Mouse (Mus musculus): Measurements from ENCODE around the gene Mat1a.

Gene Mat1a

DNA sequence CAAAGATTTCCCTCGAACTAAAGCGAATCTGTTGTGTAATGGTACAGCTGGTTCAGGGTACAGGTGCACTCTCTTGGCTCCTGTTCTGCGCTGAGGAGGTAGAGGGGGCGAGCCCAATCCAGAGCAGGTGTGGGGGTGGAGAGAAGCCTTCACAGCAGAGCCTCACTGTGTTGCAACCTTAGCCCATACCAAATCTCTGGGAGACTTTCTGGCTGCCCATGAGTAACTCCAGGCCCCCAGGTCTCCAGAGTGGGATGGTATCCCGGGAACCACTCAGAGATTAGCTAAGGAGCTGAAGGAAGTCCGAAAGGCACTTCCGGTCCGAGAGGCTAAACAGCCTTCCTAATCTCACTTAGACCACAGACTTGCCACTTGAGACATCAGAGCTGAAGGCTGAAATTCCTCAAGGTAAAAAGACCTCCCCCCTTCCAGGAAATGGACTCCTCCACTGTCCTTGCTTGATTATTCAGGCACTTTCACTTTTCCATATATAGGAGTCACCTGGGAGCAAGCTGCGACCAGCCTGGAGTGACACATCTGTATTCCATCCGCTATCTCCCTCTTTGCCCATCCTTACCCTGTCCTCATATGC lies at the start of gene Mat1a:
Gene Mat1a, plus strand, starts transcription at position 183 of the 592 bp plus-strand sequence.
- no peak for DNase-seq

DNA sequence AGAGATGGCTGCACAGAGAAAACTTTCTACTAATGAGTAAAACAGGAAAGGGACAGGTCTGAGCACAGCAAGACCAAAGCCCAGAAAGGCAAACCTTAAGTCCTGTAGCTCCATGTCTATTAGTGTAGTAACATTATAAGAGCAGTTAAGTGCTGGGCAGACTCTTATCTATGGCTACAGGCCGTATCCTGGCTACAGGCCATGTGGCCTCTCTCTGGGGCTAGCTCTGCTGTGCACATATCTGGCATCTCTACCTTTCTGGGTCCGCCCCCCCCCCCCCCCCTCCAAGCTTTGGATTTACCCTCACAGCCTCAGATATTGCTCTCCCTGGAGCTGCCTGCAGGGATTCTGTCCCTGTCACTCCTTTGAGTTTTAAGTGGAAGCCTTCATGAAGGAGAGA lies 39.7 kb upstream of the Mat1a start:
- DNase-seq: no peak

GRCm38 (mm10) chr14:41066416-41066815 lies 38.4 kb upstream of the Mat1a start:
- DNase-seq: no peak

- DNase-seq: no peak
Measured at GRCm38 (mm10) chr14:41069108-41069507, 35.7 kb upstream of the Mat1a start, which contains the start of gene Dydc2. Dydc2 (minus strand) TSS chr14:41069208.

DNA sequence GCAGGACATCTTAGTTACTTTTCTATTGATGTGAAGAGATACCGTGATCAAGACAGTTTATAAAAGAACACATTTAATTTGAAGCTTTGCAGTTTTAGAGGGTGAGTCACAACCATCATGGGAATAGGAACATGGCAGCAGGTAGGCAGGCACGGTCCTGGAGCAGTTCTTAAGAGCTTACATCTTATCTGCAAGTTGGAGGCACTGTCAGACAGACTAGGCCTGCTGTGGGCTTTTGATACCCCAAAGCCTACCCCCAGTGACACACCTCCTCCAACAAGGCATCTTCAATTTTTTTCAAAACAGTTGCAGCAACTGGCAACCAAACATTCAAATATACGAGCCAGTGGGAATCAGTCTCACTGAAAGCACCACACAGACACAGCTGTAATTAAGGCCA lies 34.5 kb upstream of the Mat1a start:
- no peak for DNase-seq

DNA sequence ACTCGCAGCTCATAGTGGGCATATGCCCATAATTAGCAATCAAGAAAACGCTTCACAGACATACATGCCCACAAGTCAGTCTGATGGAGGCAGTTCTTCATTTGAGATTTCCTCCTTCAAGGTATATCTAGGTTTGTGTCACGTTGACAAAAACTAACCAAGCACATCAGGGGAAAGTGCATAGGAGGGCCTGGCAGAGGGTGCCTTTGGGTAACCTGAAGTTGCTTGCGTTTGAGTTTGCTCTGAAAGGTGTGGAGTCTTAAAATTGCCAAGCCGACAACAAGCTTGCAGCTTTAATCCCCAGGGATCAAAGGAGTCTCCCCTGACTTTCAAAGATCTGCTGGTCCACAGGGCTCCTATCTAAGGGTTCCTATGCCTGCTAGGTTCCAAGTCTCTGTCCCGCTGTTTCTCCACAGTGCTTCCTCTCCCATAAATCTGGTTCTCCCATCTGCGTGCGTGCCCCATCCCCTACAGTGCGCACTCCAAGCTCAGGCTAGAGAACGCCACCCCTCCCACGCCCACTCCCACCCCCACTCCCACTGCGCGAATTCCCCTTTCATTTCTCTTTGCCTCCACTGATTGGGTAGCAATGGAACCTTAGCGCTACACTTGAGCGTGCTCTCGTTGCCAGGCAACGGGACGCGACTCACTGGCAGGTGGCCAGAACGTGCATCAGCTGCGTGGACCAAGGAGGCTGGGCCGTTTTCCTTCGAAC lies 32.4 kb upstream of the Mat1a start, which contains the start of gene Dydc1:
Gene Dydc1, plus strand, starts transcription at position 683 of the 715 bp plus-strand sequence.
- DNase-seq: peak; percentile 90

DNA sequence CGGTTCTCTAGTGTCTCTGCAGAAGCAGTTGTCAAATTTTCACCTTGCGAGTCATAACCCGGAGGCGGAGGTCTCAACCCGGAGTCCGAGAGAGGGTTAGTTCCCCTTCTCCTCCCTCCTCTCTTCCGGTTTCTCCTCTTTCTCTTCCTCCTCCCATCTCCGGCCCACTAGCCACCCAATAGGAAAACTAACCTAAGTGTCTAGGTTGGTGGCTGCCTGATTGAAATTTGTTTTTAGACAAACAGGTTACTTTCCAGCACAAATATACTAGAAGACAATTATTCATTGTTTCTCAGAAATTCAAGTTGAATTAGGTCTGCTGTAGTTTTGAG lies 31.9 kb upstream of the Mat1a start:
- no peak for DNase-seq

DNA sequence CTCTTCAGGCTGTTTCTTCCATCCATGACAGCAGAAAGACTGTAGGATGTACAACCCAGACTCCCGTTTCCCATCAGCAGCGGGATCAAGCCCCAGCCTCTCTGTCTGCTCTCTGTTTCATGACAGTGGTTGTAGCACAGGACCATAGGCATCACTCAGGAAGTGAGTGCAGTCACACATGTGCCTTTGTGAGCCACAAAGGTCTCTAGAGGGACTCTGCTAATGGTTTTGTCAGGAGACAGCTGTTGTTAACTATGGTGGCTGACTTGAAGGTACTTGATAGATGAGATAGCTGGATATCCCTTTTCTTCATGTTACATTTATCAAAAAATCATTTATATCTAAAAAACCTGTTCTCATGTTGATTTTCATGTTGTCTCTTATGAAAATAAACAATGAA lies 22.4 kb upstream of the Mat1a start:
- DNase-seq: no peak

DNA sequence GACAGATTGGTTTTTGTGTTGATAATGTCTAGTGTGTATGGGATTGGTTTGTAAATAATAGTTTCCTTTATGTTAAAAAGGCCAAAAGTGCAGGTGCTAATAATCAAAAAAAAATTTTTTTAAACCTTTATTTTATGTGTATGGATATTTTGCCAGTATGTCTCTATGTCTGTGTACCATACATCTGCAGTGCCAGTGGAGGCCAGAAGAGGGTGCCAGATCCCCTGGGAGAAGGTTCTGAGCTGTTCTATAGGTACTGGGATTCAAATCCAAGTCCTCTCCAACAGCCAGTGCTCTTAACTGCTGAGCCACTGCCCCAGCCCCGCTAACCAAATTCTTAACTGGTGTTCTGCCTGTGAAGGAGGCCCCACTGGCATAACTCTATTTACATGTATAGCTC lies 17.3 kb upstream of the Mat1a start:
- peak; percentile 17 for DNase-seq

DNA sequence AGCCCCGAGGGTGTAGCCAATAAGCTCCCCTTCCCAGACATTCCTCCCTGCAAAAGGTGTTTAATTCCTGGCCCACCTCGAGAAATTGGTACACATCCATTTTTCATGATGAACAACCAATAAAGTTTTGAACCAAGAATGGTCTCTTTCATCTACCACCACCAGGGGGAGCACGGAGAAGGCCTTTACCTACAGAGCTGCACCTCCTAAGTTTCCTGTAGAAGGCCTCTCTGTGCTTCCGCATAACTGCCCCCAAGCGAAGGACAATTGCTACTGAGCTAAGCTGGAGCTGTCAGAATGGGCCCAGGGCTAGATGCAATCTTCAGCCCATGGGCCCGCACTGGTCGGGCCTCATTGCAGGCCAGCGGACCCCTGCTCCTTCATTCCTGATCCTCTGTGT lies 14.1 kb upstream of the Mat1a start:
- no peak for DNase-seq

GRCm38 (mm10) chr14:41094114-41094513 lies 10.7 kb upstream of the Mat1a start:
- no peak for DNase-seq

DNA sequence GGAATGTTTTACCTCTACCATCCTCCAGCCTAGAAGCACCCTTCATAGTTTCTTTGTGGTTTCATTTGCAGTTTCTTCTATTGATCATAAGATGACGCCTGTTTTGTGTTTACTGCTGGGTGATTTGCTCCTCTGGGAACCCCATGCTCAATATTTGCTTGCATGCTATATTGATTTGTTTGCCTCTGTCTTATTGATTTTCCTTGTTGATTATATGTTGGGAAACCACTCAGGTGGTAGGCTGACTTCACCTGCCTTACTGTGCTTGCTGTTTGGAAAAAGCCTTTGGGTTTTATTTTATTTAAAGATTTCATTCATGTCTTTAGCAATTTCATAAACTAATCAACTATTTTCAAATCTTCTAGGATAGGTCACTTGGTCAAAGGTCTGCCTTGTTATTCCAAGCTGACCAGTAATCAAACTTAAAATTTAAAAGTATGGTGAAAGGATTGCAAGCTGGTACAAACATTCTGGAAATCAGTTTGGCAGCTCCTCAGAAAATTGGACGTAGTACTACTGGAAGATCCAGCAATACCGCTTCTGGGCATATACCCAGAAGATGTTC lies 8.5 kb upstream of the Mat1a start:
- DNase-seq: no peak

DNA sequence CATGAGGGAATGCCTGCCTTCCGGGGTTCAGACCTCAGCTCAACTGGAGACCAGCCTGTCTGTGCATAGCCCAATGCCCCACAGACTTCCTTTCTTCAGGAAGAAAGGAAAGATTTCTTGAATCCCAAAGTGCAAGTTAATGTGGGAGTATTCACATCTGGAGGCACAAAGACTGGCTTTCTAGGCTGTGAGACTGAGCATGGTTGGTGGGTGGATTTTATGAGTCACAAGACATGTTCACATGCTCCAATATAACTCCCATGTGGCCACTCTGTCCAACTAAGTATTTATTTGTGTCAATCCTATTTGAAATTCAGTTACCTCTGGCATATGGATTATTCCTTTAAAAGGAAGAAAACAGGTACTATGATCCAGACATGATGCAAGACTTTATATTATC lies 6.1 kb upstream of the Mat1a start:
- DNase-seq: no peak

- no peak for DNase-seq
Measured at GRCm38 (mm10) chr14:41100712-41101111, 4.1 kb upstream of the Mat1a start.

DNA sequence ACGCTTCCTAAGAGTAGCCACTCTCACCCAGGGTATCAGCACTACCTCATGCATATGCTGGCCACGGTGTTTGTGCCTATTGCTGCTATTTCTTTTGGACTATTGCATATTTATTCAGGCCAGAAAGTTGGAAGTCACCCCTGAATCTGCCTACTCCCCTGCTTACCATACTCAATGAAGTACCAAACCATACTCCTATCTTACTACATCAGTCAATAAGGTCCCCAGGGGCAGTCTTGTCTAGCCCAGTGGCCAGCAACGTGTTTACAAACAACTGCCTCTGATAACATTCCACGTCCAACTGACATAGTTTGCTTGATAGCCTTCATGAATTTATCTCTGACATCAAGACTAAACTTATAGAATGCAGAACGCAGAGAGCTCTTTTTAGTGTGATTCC lies 3.6 kb upstream of the Mat1a start:
- no peak for DNase-seq

GRCm38 (mm10) chr14:41102269-41102668 lies 2.6 kb upstream of the Mat1a start:
- no peak for DNase-seq

DNA sequence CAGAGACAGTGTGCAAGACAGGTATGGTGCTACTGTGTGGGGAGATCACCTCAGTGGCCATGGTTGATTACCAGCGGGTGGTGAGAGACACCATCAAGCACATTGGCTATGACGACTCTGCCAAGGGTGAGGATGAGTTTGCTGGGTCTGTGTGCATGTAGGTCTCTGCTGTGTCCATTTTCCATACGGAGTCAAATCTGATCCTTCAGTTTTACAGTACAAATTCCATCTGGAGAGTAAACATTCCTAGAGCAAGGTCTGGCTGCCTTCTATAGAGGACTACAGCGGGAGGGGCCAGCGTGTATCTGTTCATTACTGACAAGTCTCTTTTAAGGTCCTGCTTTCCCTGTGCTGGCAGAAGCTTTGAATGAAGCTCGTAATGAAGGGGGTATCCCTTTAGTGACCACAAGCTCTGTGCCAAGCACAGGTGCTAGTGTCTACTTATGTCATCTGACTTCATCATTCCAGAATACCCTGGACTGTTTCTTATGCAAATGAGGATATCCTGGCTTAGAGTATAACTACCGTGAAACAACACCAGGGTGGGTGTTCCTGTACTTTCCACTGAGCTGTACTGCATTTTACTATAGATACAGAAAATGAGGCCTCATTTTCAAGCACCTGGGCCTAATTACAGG lies 6.3 kb downstream of the Mat1a start:
- no peak for DNase-seq

DNA sequence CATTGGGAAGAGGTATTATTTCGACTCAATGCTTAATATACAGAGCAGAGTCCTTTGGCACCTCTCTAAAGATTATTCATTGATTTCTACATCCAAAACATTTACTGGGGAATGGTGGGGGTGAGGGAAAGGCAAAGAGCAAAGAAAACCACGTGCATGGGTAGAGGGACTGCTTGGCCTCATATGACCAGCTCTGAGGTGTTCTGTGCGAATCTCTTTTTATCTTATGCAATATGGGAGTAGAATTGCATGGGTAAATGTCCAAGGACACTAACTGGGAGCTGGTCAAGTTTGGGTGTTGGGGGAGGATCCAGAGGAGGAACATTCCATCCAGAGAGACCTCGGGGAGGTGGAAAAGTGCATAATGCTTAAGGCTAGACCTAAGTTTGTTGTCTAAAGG lies 8.1 kb downstream of the Mat1a start:
- DNase-seq: no peak

DNA sequence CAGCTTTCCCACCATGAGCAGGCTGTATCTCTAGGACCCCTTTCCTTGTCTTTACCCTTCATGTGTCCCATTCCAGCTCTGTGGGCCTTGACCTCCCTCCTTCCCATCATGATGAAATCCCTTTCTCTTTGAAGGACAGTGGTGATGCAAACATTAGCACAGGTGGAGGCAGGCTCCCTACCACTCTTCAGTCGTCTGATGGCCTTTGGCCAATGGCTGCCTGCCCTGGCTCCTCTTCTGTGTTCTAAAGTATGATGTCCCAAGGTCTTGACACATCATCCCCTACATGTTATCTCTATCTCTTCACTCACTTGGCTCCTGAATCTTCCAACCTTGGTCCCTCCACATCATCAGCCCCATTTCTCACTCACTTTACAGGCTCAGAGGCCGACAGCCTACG lies 11.4 kb downstream of the Mat1a start:
- no peak for DNase-seq

DNA sequence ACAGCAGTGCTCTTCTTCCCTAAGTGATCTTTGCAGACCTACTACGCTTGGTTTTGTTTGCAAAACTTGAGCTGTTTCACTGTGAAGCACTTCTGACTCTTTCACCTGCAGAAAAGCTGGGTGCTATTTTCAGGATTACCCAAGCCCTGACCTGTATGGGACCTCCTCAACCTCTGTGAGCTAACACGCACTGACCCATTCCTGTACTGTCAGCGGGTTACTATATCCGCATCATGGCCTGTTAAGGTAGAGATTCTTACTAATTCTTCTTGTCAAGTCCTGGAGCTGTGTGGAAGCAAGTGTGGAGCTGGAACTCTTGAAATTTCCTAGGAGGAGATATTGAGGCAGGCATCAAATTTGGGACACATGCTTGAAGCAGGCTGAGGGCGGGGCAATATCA lies 19.8 kb downstream of the Mat1a start:
- no peak for DNase-seq

DNA sequence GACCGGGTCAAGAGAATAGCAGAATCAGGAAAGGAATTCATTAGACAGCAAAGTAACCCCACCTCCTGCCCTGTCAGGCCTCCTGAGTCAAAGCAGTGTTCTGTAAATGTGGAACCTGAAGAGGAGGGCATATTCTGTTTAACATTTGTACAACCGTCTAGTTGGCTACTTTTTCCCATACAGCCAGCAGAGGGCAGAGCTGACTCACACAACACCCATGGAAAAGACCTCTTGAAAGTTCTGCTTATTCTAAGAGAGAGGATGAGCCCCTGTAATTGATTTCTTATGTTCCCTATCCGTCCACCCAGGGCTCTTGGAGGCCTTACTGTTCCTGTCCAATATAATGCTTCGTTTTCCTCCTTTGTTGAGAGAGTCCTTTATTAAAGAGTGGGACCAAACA lies 23.2 kb downstream of the Mat1a start:
- peak; percentile 12 for DNase-seq

DNA sequence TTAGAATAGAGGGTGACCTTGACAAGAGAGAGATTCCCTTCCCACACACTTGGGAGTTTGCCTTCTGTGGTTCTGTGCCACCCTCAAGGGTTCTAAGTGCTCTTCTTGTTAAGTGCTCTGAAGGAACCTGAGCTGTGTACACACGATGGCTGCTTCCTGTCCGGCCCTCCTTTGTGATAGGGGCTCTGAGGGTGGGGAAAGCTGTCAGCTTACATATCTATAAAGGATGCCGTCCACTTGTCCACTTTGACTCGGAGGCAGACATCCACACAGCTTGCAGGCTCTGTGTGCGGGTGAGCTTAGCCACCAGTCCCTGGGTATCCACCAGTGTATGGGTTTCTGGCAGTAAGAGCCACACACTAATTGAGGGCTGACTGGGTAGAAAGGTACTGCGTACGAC lies 26.7 kb downstream of the Mat1a start, which contains the start of gene Sftpa1:
Gene Sftpa1, plus strand, starts transcription at position 243 of the 400 bp plus-strand sequence.
- no peak for DNase-seq

- DNase-seq: no peak
Measured at GRCm38 (mm10) chr14:41137006-41137405, 32.2 kb downstream of the Mat1a start.

DNA sequence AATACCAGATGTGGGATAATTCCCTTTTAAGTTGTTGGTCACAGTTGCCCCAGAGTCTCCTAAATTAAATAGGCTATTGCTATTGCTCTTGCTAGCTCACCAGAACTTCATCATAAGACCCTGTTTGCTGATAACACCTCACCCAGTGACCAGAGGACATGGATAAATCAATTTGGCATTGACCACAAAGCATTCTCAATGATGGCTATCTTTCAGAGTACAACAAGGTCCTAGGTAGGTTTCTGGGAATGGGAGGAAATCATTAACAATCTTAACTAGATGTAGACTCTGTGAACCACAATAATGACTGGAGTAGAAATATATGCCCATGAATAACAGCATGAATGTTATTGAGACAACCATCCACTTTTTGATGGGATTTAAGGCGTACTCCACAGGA lies 35.9 kb downstream of the Mat1a start:
- no peak for DNase-seq

All from right cerebral cortex, postnatal 4 days (tissue).